Mouse (Mus musculus) myocyte (in vitro differentiated cells): ENCODE measurements around the gene Efhd1.

Experiments used
- CEBPB ChIP-seq: IDR thresholded peaks from 2 replicates; pipeline ENCODE4 v1.6.1; 2011; ENCODE audit warnings: mild to moderate bottlenecking, moderate library complexity; ENCODE audit not compliant: poor library complexity, insufficient read depth, severe bottlenecking
- MYOD1 ChIP-seq, 3 experiments: IDR thresholded peaks; one replicate each; pipeline ENCODE4 v1.6.1; 2011; ENCODE audit warnings: control low read depth in 2 of 3, low read depth in 2 of 3, mild to moderate bottlenecking in 2 of 3, moderate library complexity in 1 of 3; ENCODE audit not compliant: insufficient read length in 2 of 3, control insufficient read depth in 1 of 3

GRCm38 (mm10) chr1:87252040-87252609 lies 12.0 kb upstream of the Efhd1 start:
- no peak for TF ChIP-seq CEBPB
- TF ChIP-seq MYOD1 (IDR thresholded peaks at IDR 0.05; ENCODE audit: control insufficient read depth in 1 of 3, insufficient read length in 2 of 3, low read depth in 2 of 3): no peak
